Mouse (Mus musculus) urinary bladder, postnatal 0 days (tissue): Measurements from ENCODE around the gene Mid1. TPM values are rescaled to one million over a fixed set of nuclear protein-coding genes. Genes with fewer than 3 reads are reported as not detected.

ENCODE experiments used
- polyA plus RNA-seq: library from polyadenylated mRNA; unstranded; fragments of >200 nt; fragmentation: Nextera tagmentation; extraction: Ambion mirVana; gene quantifications from 2 replicates; pipeline ENCODE4 v1.2.1, GENCODE M21; 2015

Gene Mid1
- polyA plus RNA-seq: 2.5 and 2.7 TPM in 2 replicates

DNA sequence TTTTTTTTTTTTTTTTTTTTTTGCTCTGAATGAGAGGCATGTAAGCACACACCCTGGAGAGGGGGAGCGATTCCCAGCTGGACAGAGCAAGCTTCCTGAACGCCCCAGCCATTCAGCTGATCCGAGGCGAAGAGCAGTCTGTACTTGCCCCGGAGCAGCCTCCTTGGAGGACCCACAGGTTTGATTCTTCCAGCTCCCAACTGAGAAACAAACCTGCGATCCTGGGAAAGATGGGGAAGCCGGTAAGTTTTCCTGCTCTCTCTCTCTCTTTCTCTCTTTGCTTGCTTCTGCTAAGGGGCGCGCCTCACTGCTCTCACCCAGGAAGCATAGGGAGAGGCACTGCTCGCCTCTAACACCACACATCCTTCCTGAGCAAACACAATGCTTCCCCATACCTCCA, at the start of gene Mid1:
Gene Mid1, plus strand, starts transcription at position 69 of the 400 bp plus-strand sequence.

DNA sequence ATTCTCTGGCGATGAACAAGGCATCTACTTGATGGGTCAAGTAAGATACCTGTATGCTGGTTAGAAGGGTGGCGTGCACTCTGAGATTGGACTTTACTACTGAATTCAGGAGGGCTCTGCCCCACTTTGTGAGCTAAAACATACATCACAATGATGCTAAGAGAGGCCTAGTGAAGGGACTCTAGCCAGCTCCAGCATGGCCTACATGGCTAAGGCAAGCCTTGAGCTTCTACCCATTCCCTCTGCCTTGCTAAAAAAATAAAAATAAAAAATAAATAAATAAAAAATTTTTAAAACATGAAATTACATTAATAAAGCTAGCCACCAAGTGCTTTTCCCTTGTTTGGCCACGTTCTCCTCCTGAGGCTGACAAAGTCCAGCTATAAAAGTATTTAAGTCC, 94.5 kb downstream of the Mid1 start, which contains the start of gene 4933400A11Rik:
Gene 4933400A11Rik, minus strand, starts transcription at position 101 of the 400 bp plus-strand sequence.

DNA sequence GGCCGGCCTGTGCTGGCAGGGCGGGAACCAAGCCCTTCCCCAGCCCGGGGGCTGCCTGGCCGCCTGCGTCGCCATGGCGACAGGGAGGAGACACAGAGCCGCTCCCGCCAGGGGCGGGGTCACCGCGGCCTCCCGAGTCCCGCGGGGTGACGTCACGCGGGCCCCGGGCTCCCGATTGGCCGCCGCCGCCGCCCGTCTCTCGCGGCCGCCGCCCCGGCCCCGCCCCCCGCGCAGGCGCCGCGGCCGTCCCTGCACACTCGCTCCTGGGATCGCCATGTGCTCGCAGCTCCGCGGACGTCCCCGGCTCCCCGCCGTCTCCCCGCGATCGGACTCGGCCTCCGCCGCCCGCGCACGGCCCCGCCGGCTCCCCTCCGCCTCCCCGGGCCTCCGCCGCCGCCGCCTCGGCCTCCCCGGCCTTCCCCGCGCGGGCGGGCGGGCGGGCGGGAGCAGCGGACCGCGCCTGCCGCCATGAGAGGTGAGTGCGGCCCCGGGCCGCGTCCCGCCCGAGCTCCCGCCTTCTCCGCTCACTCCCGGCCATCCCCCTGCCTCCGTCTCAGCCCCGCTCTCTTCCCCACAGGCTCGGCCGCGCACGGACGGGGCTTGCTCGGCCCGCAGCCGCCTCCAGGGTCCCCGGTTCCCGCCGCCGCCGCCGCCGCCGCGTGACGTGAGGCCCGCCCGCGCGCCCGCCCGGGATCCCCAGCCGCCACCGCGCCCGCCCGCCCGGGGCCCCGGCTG, 324.2 kb downstream of the Mid1 start, which contains the start of gene Gm21887:
Gene Gm21887, plus strand, starts transcription at position 644 of the 735 bp plus-strand sequence.

Other genes starting within 250 kb of the Mid1 start
- gene 4933400A11Rik, start 94.4 kb downstream of the Mid1 start, polyA plus RNA-seq: 0.17 and 0.23 TPM in 2 replicates